Mouse (Mus musculus) lung, adult 18-20 months (tissue): ENCODE results near the gene Fgfr2.
A peak's percentile ranks its signal among the peaks of the same experiment; 100 is the strongest.

Experiments
- DNase-seq, 2 experiments: peaks; one replicate each; pipeline ENCODE4 v3.0.0; 2022; ENCODE audit warnings: mixed read lengths in 2 of 2

Fgfr2 gene

DNA sequence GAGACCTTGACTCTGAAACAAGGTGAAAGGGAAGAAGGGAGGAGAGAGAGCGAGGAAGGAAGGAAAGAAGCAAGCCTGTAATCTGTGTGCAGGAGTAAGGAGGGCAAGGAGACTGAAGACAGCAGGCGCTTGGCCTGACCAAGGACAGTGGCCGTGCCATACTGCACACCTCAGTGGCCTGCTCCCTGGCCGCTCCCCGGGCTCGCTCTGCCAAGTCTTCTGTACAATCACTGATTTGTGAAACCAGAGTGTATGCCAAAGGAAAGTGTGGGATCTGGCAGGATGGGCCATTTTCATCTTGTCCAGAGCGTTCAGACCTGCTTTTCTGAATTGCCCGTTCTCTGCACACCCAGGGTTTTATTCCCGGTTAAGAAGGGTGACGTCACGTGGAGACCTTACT, 441.9 kb downstream of the Fgfr2 start:
- no peak for DNase-seq

DNA sequence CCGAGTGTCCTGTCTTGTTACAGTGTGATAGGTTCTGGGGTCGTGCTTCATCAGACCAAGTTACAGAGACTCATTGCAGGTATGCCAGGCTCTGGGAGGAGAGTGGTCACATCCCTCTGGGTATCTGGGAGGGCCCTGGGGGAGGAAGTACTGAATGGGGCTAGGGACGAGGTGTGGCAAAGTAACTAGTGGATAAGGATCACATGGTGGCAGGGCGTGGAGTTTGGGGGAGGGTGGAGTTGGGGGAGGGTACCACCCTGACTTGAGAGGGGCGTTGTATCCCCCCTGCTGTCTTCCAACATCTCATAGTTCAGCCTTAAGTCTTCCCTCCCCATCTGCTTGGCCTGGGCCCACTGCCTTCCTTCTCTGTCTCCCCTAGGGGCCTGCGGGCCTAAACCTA, 443.6 kb downstream of the Fgfr2 start:
- DNase-seq: no peak

DNA sequence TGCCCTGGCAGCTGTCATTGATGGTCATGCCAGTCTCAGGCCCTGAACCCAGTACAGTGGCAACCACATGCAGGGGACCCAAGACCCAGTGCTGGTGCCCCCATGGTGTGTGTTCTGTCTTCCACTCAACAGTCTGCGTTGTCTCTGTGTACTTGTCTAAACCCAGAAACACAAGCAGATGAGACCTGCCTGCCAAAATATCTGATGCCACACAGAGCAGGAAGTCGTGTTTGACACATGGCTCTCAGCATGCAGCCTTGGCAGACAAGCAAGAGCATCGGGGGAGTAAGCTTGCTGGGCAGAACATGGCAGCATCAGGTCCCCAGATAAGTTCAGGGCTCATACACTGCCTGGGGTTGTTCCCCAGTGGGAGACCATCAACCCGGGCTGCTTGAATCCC, 444.0 kb downstream of the Fgfr2 start:
- no peak for DNase-seq

DNA sequence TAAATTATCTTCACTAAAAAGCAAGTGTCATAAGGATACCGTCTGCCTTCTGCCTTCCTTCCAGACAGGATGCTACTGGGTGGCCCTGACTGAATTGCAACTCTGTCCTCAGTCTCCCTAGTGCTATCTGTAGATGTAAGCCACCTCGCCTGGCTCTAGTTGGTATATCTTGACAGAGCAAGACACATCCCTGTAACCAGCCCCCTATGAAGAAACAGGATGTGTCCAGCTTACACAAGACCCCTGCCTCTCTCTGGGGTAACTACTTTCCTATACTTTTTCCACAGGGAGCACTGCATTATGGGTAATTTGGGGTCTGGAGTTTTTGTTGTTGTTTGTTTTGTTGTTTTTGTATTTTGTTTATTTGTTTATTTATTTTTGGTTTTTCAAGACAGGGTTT, 447.2 kb downstream of the Fgfr2 start:
- DNase-seq: no peak

DNA sequence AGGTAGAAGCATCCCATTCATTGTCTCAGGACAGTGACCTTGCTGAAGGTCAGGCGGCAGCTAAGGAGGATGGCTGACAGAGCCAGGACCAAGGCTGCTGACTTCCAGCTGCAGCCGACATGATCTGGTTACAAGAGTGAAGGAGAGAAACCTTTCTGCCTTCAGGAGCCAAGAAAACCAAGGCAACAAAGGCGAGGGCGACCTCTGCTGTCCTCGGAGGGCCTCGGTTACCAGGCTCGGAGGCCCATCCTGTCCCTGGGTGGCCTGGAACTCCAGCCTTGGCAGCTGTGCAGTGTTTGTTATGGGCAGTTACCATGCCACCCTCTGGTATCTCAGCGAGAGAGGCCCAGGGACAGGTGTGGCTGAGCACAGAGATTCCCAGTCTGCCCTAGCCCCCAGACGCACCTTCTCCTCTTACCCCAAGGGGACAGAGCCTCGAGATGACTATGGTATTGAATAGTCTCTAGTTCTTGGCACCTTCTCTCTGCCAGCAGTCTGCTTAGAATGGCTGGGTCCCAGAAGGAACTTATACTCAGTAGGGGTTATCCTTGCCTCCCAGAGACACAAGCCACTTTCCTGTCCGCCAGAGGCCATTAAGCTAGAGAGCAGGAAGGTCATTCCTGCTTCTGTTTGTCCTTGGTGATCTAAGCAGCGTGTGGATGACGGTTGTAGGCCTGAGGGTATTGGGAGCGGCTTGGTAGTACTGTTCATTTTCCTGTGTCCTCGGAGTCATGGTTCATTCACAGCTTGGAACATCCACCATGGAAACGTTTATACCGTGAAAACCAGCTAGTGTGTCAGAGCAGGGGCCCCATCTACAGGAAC, 449.0 kb downstream of the Fgfr2 start:
- DNase-seq: peak; percentile 89 to 92

DNA sequence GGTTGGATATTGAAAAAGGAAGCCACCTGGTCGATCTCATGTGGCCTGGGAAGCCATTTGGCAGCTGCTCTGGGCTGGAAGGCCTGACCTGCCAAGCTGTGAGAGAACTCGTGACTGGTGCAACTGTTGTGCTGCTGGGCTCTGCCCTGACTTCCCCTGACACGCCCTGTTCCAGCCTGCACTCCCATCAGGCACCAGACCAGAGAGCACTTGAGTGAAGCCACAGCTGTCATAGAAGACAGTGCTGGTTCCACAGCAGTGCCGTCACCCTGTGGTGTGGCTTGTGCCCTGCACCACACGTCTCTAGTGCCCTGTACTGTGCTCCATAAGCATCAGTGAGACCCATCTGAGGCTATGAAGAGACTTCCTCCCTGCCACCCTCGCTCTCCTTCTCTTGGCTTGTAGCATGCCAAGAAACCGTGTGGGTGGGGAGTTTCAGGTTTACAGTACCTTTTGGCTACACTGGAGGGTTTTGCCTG, 450.6 kb downstream of the Fgfr2 start:
- DNase-seq: peak; percentile 84 to 86

DNA sequence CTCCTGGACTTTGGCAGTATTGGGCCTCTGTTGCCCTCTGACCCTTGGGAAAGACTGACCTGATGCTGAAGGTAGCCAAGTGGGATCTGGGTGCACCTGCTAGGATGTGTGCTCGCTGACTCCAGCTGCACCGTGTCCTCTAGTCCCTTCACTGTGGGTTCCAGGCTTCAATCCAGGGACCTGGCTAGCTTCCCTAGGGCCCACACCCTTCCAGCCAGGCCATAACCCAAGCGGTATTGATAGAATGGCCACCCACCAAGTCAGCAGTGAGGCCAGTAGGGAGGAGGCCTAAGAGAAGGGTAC, 452.3 kb downstream of the Fgfr2 start:
- peak; percentile 77 to 83 for DNase-seq

DNA sequence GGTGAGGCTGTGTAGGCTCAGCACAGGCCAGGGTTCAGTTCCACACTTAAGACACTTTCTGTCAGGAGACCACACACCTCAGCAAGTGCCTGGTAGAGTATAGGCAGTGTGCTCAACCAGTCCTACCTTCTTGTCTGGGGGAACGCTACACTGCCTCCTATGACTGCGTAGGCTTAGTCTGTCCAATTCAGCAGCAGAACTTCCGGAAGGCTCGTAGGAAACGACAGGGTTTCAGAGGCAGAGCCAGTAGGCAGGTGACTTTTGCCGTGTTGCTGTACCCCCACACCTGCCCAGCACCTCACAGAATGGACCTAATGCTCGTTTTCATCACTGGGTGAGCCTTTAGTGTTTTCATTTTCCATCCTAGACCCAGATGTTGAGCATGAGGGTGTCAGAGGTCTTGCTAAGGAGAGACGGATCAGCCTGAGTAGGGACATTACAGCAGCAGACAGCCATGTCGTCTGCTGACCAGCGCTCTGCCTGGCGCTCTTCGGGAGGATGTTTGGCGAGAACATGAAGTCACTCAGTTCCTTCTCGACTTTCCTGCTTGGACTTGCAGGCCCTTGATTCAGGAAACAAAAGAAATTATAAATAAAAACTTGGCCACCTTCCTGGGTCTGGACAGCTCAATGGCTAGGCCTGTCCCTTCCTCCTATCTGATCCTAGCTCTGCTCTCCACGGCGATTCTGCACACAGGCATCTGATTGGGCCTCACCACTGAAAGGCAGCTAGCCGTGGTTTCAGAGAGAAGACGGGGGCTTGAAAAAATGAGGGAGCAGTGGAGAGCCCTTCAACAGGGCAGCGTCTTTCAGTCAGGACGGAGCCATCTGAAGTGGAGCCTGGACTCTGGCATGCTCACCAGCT, 452.9 kb downstream of the Fgfr2 start:
- peak; percentile 63 to 82 for DNase-seq

DNA sequence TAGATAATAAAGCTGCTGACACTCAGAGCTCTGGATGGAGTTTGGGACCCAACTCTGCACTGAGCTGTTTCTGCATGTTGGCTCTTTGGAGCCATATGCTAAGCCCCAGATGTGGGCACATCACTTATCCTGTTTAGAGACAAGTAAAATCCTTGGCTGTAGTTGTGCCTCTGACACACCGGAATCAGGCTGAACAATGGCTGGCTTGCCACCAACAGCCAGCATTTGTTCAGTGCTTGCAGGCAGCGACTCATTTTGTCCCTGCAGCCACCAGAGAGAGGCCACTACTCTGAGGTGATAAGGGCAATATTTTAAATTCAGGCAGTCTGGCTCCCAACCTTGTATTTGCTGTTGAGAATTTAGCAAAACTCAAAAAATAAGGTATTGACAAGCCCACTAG, 454.5 kb downstream of the Fgfr2 start:
- DNase-seq: peak; percentile 69 to 81

DNA sequence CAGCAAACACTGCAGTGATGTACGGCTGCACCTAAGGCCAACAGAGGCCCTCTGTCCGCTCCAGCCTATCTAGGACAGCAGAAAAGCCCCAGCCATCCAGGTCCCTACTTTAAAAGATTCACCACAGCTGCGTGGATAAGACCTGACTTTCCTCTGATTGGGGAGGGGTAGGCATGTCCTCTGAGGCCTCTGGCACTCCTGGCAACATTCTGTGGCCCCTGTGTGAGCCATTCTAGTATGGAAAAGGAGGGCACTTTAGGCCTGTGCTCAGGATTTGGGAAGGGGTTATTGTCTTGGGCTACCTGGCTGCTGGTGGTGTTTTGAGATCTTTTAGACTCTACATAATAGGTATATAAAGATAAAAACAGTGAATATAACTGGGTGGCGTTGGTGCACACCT, 456.6 kb downstream of the Fgfr2 start:
- DNase-seq: no peak

DNA sequence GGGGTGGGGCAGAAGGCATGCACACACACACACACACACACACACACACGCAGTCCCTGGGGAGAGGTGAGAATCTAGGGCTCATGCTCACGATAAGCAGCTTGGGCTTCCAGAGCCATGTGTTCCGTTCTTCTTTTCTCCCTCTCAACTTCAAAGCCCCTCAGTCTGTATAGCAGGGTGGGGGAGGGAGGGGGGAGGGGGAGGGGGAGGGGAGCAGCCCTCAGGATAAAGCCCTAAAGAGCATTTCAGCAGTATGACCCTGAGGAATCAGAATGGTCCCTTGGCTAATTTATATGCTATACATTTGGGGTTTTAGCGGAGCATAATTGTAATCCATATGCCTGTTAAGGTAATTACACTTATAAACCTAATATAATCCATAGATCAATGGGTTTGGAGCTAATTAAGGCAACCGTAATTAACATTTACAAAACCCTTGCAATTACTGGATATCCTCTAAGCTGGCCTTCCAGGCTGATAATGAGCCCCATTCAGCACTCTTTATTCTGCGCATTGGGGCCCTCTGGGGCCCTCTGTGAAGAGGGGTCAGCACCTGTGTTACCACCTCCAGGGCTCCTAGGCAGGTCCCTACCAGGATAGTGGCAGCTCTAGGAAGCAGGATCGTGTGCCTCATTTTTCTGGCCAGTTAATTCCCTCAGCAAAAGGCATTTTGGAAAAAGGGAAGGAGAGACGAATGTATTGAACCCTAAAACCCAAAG, 457.3 kb downstream of the Fgfr2 start:
- DNase-seq: no peak

DNA sequence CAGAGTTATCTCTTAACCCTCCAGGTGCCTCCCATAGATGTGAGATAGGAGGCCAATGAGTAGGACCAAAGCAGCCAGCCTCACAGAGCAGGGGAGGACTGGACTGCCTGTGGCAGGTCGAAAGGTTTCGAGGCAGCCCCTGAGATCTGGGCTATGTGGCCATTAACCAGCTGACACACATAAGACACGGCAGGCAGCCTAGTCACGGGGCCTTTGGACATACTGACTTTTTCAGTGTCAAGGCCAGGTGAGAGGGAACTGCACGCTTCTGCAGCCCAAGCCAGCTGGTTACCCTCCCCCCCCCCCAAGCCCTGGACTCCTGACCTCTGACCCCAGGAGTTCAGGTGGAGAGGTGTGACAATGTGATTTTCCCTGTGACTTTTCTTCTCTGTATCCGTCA, 458.3 kb downstream of the Fgfr2 start:
- DNase-seq: no peak

DNA sequence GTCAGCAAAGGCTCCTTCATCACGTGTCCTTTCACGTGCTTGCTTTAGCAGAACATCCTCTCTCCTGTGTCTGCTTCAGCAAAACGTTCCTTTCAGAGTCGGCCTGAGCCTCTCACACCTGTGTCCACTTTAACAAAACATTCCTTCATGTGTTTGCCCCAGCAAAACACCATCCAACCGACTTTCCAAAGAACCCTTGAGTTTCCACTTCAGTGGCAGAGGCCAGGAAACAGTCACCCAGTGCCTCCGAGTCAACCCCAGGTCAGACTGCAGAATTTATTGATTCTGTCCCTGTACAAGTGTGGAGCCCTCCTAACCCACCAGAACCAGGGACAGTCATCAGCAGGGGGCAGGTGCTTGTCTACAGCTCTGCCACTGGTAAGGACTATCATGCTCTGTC, 460.3 kb downstream of the Fgfr2 start:
- DNase-seq: peak; percentile 72 to 86

DNA sequence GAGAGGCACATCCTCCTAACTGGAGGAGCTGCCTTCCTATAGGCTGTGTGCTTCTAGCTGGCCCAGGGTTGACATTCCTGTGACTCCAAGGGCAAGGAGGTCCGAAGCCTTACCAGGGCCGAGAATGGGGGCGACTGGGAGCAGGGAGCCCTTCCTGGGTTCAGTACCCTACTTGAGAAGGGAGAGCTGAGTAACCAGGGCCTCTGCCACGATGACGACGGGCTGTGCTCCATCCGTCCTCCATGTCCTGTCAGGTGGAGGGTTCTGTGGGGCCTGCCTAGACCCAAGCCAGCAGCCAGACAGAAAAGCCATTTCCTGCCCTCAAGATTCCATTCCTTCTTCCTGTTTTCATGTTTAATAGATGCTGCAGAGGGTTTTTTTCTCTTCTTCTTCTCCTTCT, 463.5 kb downstream of the Fgfr2 start:
- DNase-seq: no peak

DNA sequence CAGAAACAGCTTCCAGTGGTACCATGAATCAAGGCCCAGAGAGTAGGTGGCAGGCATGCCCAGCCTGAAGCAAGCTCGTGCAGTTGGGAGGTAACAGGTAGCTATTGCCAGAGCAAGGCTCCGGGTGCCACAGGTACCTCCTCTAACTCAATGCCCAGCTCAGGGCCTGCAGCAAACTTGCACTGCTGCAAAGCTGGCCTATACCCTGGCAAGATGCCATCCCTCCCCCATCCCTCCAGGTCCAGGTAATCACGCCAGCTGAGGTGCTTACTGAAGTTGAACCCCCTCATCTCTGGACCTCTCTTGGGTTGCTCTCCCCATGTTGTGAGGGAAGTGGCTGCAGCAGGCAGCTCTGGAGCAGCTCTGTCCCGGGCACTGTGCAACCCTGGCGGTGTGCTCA, 464.5 kb downstream of the Fgfr2 start:
- DNase-seq: no peak

DNA sequence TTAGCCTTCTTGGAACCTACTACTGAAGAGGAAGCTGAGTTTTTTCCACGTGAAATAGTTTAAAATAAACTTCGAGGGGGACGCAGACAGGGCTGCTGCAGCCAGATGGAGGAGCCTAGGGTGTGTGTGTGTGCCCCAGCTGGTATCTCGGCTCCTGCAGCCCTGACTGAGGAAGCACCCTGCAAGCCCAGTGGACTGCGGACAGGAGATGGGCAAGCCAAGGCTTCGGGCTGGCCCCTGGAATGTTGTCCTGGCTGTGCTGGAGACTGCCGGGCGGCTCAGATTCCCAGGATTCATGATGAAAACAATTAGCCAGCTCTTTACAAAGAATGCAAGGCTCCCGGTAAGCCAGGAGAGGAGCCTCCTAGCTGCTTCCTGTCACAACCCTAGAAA, 465.1 kb downstream of the Fgfr2 start:
- peak in 1 of 2 experiments; percentile 49 for DNase-seq

DNA sequence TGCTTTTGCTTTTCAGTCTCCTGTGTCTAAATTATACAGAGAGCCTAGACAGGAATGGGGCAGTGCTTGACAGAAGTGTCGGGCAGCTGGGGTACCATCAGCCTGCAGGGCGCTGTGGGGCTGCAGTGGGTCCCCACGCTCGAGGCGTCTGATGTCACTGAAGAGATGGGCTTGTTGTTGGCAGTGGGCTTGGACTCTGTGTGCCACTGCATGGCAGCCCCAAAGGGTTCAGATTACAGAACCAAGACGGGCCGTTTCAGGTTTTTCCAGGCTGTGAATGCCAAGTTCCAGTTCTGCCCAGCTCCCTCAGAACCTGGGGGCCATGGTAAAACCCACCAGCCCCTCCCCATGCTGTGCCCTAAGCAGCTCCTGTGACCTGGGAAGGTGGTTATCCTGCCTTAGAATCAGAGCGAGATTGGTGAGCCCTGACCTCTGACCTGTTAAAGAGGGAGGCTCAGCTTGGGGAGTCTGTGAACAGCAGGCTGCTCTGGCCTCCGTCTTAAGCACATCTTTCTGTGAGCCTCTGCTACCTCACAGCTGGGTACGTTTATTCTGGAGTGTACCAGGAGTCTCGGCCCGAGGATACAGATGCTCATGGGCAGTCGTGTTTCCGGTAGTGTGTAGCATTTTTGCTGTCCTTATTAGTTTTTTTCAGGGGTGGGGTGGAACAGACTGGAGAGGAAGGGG, 465.6 kb downstream of the Fgfr2 start:
- no peak for DNase-seq

DNA sequence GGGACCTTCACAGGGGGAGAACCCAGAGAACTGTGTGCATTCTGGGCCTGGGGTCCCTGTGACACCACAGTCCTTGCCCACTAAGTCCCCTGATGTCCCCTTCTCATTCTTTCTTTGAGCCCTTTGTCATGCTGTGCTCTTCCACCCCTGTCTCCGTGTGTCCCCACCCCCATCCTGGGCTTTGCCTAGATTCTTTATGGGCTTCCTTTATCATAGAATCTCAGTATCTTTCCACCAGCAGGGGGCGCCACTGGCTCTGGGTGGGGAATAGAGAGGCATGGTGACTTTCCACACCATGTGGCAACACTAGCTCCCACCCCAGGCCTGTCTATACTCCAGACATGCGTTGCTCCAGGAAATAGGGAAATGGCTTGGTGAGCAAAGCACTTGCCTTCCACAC, 466.6 kb downstream of the Fgfr2 start:
- DNase-seq: peak; percentile 89 to 94

DNA sequence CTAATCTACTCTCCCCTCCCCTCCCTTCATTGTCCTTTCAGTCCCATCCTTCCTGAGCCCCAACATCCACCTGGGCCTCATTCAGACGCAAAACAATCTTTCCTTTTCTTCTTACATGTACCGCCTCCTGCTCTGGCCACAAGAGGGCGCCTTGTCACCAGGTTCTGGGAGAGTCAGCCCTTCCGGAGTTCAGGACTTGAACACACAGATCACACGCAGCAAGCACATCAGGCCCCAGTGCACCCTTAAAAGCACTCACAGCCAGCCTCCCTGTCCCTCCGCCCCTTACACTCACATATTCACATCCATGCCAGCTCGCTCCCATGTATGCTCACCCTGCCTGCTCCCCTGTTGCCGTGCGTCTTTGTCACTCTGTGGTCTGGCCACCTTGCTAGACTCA, 467.1 kb downstream of the Fgfr2 start:
- DNase-seq: peak; percentile 88 to 91

DNA sequence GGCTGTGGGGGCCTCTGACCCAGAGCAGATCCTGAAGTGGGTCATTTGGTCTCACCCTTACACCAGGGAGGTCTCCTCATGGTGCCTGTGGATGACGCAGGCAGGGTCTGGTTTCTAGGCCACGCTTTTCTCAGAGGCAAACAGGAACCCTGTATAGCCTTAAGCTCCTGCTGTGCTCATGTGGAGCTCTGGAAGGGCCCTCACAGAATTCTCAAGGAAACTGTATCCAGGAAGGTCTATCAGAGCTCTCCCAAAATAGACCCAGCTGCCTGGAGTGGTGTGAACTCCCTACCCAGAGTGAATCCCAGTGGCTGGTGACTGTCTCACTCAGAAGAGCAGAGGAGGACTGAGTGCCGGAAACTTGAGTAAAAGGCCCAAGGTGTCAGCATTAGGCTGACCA, 468.7 kb downstream of the Fgfr2 start:
- no peak for DNase-seq

DNA sequence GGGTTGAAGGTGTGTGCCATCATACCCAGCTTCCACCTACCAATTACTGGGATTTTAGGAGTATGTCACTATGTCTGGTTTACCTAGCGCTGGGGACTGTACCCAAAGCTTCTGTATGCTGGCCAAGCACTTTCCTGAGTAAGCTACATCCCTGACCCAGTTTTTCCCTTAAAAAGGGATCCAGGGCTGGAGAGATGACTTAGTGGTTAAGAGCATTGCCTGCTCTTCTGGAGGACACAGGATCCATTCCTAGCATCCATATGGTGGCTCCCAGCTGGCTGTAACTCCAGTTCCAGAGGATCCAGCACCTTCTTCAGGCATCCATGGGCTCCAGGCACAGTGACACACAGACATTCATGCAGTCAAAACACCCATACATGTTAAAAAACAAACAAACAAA, 476.6 kb downstream of the Fgfr2 start:
- no peak for DNase-seq

DNA sequence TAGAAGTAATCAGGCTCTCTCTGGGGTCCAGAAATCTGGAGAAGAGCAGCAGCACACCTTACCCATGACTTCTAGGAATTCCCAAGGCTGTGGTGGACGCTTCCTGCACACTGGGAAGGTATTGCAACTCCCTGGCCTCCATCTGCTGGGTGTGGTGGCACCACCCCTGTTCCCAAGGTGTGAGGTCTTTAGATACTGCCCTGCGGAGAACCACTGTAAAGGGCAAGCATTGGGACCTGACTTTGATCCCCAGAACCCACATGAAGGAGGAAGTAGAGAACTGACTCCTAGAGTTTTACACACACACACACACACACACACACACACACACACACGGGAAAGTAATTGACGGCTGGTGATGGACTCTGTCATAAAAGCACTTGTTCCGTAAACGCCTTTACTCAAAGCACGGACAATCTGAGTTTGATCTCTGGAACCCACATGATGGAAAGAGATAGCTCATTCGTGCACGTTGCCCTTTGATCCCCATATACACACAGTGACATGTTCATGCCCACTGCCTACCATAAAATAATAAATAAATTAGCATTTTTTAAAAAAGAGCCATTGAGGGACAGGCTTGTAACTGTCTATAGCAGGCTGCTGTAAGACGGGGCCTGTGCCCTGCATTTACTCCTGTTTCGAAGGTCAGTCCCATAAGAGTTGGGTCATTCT, 478.4 kb downstream of the Fgfr2 start:
- no peak for DNase-seq
